Mouse (Mus musculus): Measurements from ENCODE around the gene Tagap.
"Not testable (repeated sequence)": the region's sequence is repeated elsewhere in the genome, so short reads cannot be mapped to it uniquely, and the experiment has no call there.

The Tagap gene

DNA sequence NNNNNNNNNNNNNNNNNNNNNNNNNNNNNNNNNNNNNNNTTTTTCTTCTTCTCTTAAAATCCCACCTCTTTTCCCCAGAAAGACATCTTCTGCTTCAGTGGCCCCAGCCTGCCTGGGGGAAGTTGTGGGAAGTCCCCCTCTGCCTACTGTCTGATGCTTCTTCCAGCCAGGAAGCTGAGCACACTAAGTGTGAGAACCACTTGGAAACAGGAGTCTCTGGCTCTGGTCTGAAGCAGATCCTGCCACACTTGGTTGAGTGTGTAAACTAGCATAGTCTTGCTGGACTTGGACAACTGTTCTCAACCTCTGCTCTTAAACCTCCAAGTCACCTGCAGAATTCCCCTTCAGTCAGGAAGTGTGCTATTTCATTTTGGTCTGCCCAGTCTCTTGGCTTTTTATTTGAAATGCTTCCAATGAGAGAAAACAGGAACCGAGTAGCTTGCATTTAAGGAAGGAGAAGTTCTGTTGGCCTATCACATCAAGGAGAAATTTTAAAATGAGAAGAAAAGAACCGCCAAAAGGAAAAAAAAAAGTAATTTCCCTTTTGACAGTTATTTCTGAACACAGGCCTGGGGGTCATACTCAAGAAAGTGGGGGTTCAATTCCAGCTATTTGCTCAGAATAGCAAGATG, 11.1 kb upstream of the Tagap start:
- no peak for DNase-seq (ENCODE audit: low spot score in 2 of 2)

- DNase-seq (ENCODE audit: low spot score in 2 of 2), result no peak
Measured at GRCm38 (mm10) chr17:7915791-7916190, 10.0 kb upstream of the Tagap start.

DNA sequence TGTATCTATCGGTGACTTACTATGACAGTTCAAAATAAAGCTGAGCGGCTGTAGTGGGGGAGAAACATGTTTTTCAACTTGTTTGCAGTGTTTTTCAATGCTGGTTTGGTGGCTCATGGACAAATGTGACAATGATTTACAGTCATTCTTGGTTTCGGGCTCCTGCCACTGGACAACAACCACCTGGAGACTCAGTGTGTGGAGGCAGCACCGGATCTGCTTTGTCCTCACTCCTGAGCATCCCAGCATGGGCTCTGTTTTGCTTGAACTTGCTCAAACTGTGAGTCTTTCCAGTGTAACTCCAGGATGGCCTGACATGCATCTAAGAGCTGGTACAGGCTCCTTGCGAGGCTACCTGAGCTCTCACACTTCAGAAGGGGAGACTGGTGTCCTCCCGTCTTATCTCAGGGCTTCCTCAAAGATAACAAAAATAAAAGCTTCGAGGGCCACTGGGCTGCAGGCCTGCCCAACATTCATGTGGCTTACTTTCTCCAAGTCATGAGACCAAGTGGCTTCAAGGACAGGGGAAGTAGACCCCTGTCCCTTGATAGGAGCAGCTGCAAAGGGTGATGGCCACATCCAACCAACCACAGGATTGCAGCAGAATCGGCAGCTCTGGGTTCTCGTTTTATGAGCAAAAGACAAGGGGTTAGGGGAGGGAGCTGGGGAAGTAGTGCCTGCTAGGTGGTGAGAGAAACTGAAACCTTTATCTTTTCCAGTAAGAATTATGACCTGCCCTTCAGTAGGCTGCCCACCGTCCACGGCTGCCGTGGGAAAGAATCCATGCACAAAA, 8.8 kb upstream of the Tagap start:
- no peak for DNase-seq (ENCODE audit: low spot score in 2 of 2)

DNA sequence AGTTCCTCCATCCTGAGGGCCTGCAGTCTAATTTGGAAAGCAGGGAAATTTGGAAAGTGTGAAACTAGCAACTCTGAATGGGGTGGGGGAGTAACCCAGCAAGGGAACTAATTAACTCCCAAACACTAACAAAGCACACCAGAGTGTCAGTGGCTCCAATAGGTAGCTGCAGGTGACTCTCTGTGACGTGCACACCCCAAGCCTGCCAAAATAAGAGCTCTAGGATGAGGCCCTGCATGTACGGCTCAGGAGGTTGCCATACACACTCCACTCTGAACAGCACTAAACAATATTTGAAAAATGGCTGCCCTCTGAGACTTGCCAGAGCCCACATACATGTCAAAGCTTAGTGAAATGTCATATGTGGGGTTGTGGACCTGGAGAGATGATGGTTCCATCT, 7.4 kb upstream of the Tagap start:
- no peak for DNase-seq (ENCODE audit: low spot score in 2 of 2)

DNA sequence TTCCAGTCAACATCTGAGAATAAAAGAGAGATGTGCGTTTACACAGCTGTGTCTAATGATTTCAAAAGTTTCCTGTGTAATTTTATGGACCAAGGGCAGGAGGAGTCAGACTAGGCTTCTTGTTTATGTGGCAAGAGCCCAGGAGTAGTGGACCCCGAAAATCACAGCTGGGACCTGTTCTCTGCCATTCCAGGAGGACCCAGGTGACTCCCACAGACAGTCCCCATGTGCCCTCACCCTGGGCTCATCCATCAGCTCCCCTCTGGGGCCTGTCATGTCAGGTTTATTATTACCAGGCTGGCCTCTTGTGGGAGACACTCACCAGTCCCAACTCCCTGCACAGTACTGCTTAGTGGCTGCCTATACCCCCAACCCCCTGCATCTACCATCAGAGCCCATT, 6.6 kb upstream of the Tagap start:
- DNase-seq (ENCODE audit: low spot score in 2 of 2), result no peak

- DNase-seq (ENCODE audit: low spot score in 2 of 2), result no peak
Measured at GRCm38 (mm10) chr17:7922564-7922963, 3.2 kb upstream of the Tagap start.

DNA sequence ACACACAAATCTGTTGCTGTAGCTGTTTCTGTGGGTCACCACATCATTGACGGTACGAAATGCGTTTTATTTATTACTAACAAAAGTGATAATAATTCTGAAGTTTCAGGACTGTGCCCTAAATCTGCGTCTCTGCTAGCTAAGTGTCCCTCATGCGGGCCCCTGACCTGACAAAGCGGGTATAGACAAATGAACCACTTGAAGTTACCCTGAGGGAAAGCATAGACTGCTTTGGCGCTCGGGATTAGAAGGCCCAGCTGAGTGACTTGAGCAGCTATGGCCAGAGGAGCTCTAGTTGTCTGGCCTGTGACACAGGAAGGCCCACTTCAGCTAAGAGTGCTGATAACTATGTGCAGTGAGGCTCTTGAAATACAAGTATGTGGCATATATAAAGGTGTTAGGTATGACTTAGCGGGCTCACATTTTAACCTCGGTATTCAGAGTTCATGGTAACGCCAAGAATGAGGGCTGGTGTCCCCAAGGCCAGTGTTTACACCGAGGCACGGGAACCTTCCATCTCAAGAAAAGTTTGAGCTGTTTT, 1.5 kb upstream of the Tagap start:
- DNase-seq (ENCODE audit: low spot score in 2 of 2), result no peak

GRCm38 (mm10) chr17:7927582-7928535, 2.1 kb downstream of the Tagap start:
- DNase-seq (ENCODE audit: low spot score in 2 of 2), result peak; percentile 66 to 82

- DNase-seq (ENCODE audit: low spot score in 2 of 2), result no peak
Measured at GRCm38 (mm10) chr17:7928662-7929061, 2.9 kb downstream of the Tagap start.

DNA sequence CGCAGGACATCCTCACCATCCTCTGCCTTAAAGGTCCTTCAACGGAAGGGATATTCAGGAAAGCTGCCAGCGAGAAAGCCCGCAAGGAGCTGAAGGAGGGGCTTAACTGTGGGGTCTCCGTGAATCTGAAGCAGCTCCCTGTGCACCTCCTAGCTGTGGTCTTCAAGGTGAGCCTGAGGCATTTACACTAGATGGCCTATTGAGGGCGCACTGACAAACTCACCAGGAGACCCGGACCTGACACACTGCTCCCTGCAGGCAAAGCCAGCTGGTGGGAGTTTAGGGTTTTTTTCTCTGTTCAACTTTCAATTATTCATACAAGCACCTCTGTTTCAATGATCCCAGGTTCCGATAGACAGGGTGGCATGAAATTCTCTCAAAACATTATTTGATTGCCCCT, 3.5 kb downstream of the Tagap start:
- no peak for DNase-seq (ENCODE audit: low spot score in 2 of 2)

- no peak for DNase-seq (ENCODE audit: low spot score in 2 of 2)
Measured at GRCm38 (mm10) chr17:7931096-7931990, 5.5 kb downstream of the Tagap start.

- not testable (repeated sequence) for DNase-seq (ENCODE audit: low spot score in 2 of 2)
Measured at GRCm38 (mm10) chr17:7932121-7932520, 6.3 kb downstream of the Tagap start.

- no peak for DNase-seq (ENCODE audit: low spot score in 2 of 2)
Measured at GRCm38 (mm10) chr17:7939640-7940039, 13.8 kb downstream of the Tagap start.

GRCm38 (mm10) chr17:7945117-7946052, 19.6 kb downstream of the Tagap start, which contains the start of gene Rsph3a:
Rsph3a (plus strand) TSS chr17:7945614.
- DNase-seq (ENCODE audit: low spot score in 2 of 2), result peak; percentile 58 to 61

DNA sequence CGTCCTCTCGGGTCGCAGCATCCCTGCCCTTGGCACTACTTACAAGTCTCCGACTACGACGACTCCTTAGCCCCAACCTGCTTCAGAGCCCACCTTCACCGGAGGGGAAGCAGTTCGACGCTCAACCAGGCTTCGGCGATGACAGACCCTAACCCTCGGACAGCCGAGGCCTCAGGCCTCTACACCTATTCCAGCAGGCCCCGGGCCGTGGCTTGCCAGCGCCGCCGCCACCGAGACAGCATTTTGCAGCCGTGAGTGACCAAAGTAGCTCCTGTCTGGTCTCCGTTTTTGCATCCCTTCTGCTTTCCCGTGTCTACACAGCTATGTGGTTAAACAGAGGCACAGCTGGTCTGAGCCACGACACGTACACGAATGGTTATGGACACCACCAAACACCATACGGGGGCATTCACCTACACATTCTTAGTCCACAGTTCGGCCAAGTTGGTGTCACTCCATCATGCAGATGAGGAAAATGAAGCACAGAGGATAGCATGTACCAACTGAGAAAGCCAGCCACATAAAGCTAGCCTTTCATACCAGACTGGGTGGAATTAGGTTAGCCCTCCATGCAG, 20.3 kb downstream of the Tagap start:
- not testable (repeated sequence) for DNase-seq (ENCODE audit: low spot score in 2 of 2)

- not testable (repeated sequence) for DNase-seq (ENCODE audit: low spot score in 2 of 2)
Measured at GRCm38 (mm10) chr17:7951333-7951732, 25.5 kb downstream of the Tagap start.

DNA sequence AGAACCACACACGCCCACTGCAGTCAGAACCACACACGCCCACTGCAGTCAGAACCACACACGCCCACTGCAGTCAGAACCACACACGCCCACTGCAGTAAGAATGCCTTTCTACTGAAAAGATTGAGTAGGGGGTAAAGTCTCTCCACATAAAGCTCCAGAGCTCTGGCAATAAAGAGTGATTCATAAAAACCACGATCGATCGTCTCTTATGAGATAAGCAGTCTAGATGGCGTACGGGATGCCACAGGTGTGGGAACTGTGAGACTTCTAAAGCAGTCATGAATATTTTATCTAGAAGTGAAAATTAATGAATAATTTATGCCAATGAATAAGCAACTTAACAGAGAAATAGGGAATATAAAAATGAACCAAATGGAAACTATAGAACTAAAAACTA, 31.4 kb downstream of the Tagap start:
- not testable (repeated sequence) for DNase-seq (ENCODE audit: low spot score in 2 of 2)

GRCm38 (mm10) chr17:7963333-7963732, 37.5 kb downstream of the Tagap start:
- not testable (repeated sequence) for DNase-seq (ENCODE audit: low spot score in 2 of 2)

DNA sequence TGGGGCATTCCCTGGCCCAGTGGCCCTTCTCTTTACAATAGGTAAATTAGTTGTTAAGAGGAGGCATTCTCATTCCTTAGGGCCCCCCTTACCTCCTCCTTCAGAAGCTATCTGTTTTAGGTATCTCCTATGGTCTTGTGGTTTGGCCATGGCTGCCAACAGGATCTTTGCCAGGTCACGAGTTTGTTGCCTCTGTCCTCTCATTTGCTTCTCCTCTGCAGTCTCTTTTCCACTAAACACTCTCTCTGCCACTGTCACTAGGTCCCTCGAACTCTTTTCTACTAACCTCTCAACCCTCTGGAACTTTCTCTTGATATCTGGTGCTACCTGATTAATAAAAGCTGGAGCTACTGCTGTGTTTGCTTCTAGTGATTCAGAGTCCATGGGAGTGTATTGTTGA, 38.6 kb downstream of the Tagap start:
- DNase-seq (ENCODE audit: low spot score in 2 of 2), result not testable (repeated sequence)
